Mouse (Mus musculus): ENCODE data around the gene Trabd.

Gene Trabd

DNA sequence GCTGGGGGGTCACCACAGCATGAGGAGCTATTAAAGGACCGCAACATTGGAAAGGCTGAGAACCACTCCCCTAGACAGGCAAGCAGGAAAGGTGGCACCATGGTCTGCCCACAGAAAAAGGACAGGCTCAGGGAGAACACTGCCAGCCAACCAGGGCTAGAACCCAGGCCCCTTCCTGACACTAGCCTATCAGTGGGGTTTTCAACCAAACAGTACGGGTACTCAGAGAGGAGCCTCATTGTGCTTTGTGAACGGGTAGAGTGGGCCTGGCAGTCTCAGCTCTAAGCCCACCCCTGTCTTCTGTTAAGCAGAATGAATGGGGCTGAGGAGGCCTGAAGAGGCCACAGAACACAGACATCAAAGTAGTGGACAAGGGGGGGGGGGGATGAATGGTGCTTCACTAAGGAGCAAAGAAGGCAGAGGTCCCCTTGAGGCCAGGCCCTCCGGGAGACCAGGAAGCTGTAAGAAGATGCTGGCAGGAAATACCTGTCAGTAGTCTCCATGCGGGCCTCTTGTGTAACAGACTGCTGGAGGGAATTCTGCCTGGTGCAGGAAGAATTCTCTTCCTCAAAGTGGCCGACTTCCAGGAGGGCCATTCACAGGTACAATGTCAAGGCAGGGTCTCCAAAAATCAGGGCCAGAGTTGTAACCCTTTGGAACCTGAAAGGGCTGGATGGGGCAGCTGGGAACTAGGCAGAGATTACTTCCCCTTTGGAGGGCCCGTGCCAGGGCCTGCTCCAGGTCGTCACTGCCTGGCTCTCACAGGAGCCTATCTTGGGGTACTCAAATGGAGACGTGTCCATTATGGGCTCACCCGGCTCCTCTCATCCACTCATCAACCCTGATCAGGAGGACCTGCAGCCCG is at the start of gene Trabd:
Gene Trabd (plus strand): TSS at position 512 of the 865 bp plus-strand sequence.
- no peak for DNase-seq (ENCODE audit: low read depth)

DNA sequence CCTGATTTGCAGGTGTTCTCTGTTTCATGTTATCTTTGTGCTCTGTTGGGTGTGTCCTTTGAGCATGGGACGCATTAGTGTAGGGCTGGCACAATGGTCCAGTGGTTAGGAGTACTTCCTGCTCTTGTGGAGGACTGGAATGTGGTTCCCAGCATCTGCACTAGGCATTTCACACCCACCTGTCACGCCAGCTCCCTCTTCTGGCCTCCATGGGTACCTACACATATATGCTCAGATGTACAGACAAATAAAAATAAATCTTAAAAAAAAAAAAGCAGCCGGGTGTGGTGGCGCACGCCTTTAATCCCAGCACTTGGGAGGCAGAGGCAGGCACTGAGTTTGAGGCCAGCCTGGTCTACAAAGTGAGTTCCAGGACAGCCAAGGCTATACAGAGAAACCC is 30.5 kb upstream of the Trabd start:
- DNase-seq (ENCODE audit: low read depth), result no peak

DNA sequence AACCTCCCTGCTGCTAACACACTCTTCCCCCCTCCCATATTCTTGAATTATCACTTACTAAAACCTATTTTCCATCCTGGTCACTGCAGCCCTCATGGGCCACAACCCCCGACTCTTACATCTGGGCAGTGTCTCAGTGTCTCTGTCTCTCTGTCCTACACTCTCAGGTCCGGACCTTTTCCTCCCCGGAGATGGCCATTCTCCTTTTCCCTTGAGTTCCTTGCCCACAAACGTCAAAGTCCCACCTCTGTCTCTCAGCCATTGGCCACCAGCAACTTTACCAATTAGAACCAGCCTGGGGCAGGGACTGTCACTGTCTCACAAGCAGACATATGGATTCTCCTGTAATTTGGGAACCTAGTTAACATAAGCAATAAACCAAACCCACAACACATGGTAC is 28.6 kb upstream of the Trabd start:
- no peak for DNase-seq (ENCODE audit: low read depth)

- DNase-seq (ENCODE audit: low read depth), result no peak
These were observed 20.3 kb upstream of the Trabd start for GRCm38 (mm10) chr15:89054666-89055065.

GRCm38 (mm10) chr15:89058736-89059135 is 16.2 kb upstream of the Trabd start:
- no peak for DNase-seq (ENCODE audit: low read depth)

GRCm38 (mm10) chr15:89059161-89059931 is 15.6 kb upstream of the Trabd start, which contains the start of gene Panx2:
Gene Panx2 (plus strand): TSS chr15:89059734.
- DNase-seq (ENCODE audit: low read depth), result no peak

GRCm38 (mm10) chr15:89060032-89060681 is 14.8 kb upstream of the Trabd start:
- no peak for DNase-seq (ENCODE audit: low read depth)

- no peak for DNase-seq (ENCODE audit: low read depth)
These were observed 14.0 kb upstream of the Trabd start for GRCm38 (mm10) chr15:89060811-89061460.

DNA sequence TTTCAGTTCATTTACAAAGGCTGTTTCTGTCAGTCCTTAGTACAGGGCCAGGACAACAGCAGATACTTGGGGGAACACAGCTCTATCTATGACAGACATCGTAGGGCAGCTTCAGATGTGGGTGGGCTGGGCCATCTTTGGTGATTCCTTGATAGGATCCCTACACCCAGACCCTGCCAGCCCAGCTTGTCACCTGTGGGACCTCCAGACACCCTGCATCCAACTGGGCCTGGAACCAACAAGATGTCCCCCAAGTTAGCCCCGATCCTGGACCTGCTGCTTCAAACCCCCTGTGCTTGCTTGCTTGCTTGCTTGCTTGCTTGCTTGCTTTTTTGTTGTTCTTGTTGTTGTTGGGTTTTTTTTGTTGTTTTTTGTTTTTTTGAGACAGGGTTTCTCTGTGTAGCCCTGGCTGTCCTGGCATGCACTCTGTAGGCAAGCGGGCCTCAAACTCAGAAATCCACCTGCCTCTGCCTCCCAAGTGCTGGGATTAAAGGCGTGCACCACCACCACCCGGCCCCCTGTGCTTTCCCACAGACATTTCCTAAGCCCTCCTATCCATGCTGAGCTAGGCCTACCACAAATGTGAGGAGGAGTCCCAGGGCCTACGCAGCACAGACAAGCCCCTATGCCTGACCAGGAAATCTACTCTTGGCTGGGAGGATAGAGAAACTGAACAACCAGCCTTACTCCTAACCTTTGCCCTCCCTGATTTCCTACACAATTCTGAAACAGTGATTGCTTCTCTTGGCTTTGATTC is 13.0 kb upstream of the Trabd start:
- DNase-seq (ENCODE audit: low read depth), result no peak

DNA sequence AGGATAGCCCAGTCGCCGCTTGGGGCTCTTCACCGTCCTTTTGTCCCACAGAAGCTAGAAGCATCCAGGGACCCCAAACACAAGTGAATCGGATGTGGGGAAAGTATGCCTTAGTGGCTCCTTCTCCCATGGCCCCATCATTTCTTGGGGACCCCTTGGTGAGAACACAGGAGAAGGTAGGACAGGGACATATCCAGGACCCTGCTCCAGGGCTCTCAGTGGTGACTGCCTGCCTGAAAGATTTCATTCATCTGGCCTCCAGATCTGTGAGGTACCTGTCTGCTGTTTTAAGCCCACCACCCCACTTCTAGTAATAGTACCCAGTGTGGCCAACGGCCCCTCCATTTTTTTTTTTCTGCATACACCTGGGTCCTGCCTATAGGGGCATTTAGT is 12.4 kb upstream of the Trabd start:
- no peak for DNase-seq (ENCODE audit: low read depth)

DNA sequence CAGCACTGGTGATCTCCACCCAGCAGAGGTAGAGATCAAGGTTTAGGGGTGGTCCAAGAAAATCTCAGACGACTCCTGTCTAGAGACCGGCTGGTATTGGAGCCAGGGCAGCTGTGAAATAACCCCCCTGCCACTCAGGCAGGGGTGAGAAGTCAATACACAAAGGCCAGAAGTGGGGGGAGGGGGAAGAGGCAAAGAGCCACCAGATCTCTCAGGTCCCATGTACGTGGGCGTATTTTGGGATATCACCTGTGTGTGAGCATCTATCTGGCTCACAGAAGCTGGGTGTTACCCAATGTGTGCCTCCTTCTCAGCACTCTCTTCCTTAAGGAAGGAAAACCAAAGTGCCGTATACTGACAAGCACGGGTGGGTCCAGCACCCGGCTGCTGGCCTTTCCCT is 11.9 kb upstream of the Trabd start:
- no peak for DNase-seq (ENCODE audit: low read depth)

GRCm38 (mm10) chr15:89063536-89063935 is 11.4 kb upstream of the Trabd start:
- DNase-seq (ENCODE audit: low read depth), result no peak

GRCm38 (mm10) chr15:89064891-89065290 is 10.0 kb upstream of the Trabd start:
- no peak for DNase-seq (ENCODE audit: low read depth)

- no peak for DNase-seq (ENCODE audit: low read depth)
These were observed 7.3 kb upstream of the Trabd start for GRCm38 (mm10) chr15:89067609-89068008.

GRCm38 (mm10) chr15:89068226-89068625 is 6.7 kb upstream of the Trabd start:
- DNase-seq (ENCODE audit: low read depth), result no peak

DNA sequence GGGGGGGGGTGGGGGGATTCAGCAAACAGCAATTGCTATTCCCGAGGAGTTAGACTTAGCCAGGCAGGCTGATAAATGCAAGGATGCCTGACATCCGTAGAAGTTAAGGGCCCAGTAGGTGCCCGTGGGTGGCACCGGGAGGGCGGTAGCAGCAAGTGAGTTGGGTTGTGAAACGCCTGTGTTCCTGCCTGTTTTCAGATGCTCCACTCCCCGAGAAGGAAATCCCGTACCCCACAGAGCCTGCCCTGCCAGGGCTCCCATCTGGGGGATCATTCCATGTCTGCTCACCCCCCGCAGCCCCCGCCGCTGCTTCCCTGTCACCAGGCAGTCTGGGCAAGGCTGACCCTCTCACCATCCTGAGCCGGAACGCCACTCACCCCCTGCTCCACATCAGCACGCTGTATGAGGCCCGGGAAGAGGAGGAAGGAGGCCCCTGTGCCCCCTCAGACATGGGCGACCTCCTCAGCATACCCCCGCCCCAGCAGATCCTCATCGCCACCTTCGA is 5.5 kb upstream of the Trabd start:
- DNase-seq (ENCODE audit: low read depth), result no peak

DNA sequence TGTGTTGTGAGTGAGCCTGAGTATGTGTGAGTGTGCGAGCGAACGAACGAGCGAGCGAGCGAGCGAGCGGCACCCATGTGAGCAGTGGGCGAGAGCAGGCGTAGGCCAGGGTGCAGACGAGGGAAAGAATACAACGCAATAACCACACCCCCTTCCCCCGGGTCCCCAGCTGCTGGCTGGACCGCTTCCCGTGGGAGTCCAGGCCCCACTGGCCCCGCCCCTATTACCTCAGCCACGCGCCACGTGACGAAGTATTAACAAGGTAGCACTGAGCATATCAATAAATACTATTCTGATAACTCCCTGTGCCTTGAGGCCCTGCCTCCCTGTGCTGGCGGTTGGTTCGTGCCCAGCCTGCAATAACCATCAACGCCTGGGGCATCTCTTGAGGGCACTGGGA is 4.3 kb upstream of the Trabd start:
- DNase-seq (ENCODE audit: low read depth), result no peak

DNA sequence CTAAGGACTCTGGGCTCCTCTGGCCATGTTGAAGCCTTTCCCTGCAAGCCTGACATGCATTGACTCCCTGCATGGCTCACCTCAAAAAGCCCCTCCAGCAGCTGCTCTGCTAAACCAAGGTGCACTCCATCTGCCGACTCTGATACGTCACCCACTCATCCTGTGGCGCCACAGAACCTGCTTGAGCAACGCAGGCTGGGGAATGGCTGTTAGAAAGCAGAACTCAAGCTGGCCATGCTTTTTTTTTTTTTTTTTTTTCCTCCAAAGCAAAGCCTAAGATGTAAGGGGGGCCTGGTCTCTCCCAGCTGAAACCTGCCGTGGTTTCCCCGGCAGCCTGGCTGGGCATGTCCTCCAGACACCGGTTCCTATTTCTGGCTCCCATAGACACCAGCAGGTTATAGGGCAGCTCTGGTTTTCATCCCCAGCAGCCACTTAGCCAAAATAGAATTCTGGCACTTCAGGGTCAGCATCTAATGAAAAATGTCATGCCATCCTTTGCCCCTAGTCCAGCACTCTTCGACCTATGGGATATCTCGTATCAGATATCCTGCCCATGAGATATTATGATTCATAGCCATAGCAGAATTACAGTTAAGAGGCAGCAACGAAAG is 826 bp upstream of the Trabd start:
- DNase-seq (ENCODE audit: low read depth), result no peak

- peak; percentile 74 for DNase-seq (ENCODE audit: low read depth)
These were observed 689 bp downstream of the Trabd start for GRCm38 (mm10) chr15:89075478-89076147.

- DNase-seq (ENCODE audit: low read depth), result no peak
These were observed 1.3 kb downstream of the Trabd start for GRCm38 (mm10) chr15:89076156-89076731.
